Mouse (Mus musculus) central nervous system, embryonic 14 days (tissue): ENCODE data around the gene Vps36. TPM values are rescaled to one million over a fixed set of nuclear protein-coding genes. Genes with fewer than 3 reads are reported as not detected.

ENCODE experiments used
- polyA plus RNA-seq: library from polyadenylated mRNA; depleted of rRNA; stranded (reverse); fragments of >200 nt; gene quantifications from 2 replicates; pipeline ENCODE4 v1.2.3, GENCODE M21; 2012; rRNA removed

Gene Vps36
- 26.8 and 26.9 TPM in 2 replicates for polyA plus RNA-seq

GRCm38 (mm10) chr8:22192660-22193431 lies at the start of gene Vps36:
Gene Vps36, plus strand, starts transcription at chr8:22192809.

GRCm38 (mm10) chr8:22166080-22166603 lies 26.5 kb upstream of the Vps36 start, which contains the start of gene Nek3:
Gene Nek3, minus strand, starts transcription at chr8:22166435.

DNA sequence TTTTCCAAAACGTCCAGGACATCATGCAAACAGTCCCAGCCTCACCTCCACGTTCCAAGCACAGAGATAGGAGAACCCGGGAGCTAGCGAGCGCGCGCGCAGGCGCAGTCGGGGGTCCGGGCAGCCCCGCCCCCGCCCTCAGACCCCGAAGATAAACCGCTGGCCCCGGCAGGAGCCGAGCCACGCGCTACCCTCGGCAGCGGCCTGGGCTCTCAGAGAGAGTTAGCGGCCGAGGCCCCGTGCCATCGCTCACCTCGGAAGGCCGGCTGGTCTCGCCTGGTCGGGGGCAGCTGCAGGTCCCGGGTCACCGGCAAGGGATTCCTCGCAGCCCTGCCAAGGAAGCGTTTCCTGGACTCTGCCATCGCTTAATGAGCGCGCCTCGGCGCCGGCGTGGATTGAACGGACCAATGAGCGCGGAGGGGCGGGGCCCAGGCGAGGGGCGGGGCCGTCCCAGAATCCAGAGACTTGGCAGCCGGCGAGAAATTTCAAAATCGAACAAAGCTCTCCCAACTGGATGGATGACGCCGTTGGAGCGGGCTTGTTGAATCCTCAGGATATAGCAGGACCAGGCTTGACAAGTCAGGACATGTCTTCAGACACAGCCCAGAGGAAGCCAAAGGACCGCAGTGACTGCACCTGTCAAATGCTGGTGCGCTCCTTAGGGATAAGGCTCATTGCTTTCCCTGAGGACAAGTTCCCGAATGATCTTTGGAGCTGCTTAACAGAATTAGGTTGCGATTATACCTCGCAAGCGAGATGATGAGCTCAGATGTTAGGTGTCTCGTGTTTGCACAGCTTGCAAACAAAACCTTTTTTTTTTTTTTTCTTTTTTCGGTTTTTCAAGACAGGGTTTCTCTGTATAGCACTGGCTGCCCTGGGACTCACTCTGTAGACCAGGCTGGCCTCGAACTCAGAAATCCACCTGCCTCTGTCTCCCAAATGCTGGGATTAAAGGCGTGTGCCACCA lies 6.9 kb upstream of the Vps36 start, which contains the start of gene Ckap2:
Gene Ckap2 (minus strand): TSS at position 389 of the 967 bp plus-strand sequence.

GRCm38 (mm10) chr8:22227061-22227877 lies 34.7 kb downstream of the Vps36 start, which contains the start of gene Thsd1:
Gene Thsd1, plus strand, starts transcription at chr8:22227313.

Other genes starting within 250 kb of the Vps36 start
- gene Defb13, start 246.0 kb upstream of the Vps36 start, polyA plus RNA-seq, result not detected in 2 replicates
- gene Fam90a1a, start 234.1 kb upstream of the Vps36 start, polyA plus RNA-seq, result not detected in 2 replicates
- gene Ccdc70, start 223.0 kb upstream of the Vps36 start, polyA plus RNA-seq, result not detected in 2 replicates
- gene Atp7b, start 132.5 kb upstream of the Vps36 start, polyA plus RNA-seq, result 2.2 TPM in 2 replicates
- gene Alg11, start 132.1 kb upstream of the Vps36 start, polyA plus RNA-seq, result 9.7 TPM in 2 replicates
- 0.74 and 0.86 TPM in 2 replicates for gene Nek5, start 67.8 kb upstream of the Vps36 start, polyA plus RNA-seq
- 9.0 and 9.9 TPM in 2 replicates for gene Nek3, start 26.4 kb upstream of the Vps36 start, polyA plus RNA-seq
- 24.6 and 31.2 TPM in 2 replicates for gene Ckap2, start 7.0 kb upstream of the Vps36 start, polyA plus RNA-seq
- gene Thsd1, start 34.5 kb downstream of the Vps36 start, polyA plus RNA-seq, result 7.4 and 8.2 TPM in 2 replicates
- not detected in 2 replicates for gene Tpte, start 90.6 kb downstream of the Vps36 start, polyA plus RNA-seq
- gene Slc25a15, start 205.8 kb downstream of the Vps36 start, polyA plus RNA-seq, result 6.0 and 6.4 TPM in 2 replicates
- 18.6 and 19.0 TPM in 2 replicates for gene Mrps31, start 218.6 kb downstream of the Vps36 start, polyA plus RNA-seq